Mouse (Mus musculus) neural tube, embryonic 14.5 days (tissue): Measurements from ENCODE around the gene Tmem230. TPM values are rescaled to one million over a fixed set of nuclear protein-coding genes. Genes with fewer than 3 reads are reported as not detected.

Experiments
- ATAC-seq: fragments of 200-750 bp; cut with Nextera tagmentation; 2 replicates; pipeline ENCODE4 v1.8.0; 2017; ENCODE audit warnings: low read depth, mild to moderate bottlenecking, moderate TSS enrichment, moderate library complexity
- H3K27ac ChIP-seq: fragments of 300-500 bp; sonication (generic); 2 replicates; pipeline ENCODE4 v1.5.1; 2014; ENCODE audit warnings: low read depth, mild to moderate bottlenecking, control low read depth, low read length, moderate library complexity, mixed read lengths
- H3K27me3 ChIP-seq: fragments of 300-500 bp; sonication (generic); 2 replicates; pipeline ENCODE4 v1.6.1; 2014; ENCODE audit warnings: low read length; ENCODE audit not compliant: control insufficient read depth, insufficient read depth
- H3K36me3 ChIP-seq: fragments of 300-500 bp; sonication (generic); 2 replicates; pipeline ENCODE4 v1.6.1; 2014; ENCODE audit warnings: low read length, mixed read lengths; ENCODE audit not compliant: control insufficient read depth, insufficient read depth
- H3K4me1 ChIP-seq: fragments of 300-500 bp; sonication (generic); 2 replicates; pipeline ENCODE4 v1.6.1; 2014; ENCODE audit warnings: low read length; ENCODE audit not compliant: control insufficient read depth, insufficient read depth
- H3K4me2 ChIP-seq: fragments of 300-500 bp; sonication (generic); 2 replicates; pipeline ENCODE4 v1.6.1; 2014; ENCODE audit warnings: mild to moderate bottlenecking, low read depth, low read length, control low read depth
- H3K4me3 ChIP-seq: fragments of 300-500 bp; sonication (generic); 2 replicates; pipeline ENCODE4 v1.5.1; 2014; ENCODE audit warnings: low read depth, low read length, control low read depth, mixed read lengths
- H3K9ac ChIP-seq: fragments of 300-500 bp; sonication (generic); replicated peaks from 2 replicates; pipeline ENCODE4 v1.6.1; 2014; ENCODE audit warnings: low read depth, mild to moderate bottlenecking, control low read depth, low read length, mixed read lengths
- H3K9me3 ChIP-seq: fragments of 300-500 bp; sonication (generic); 2 replicates; pipeline ENCODE4 v1.6.1; 2016; ENCODE audit warnings: low read length; ENCODE audit not compliant: control insufficient read depth
- WGBS: fragments of 180-500 bp; shearing (Covaris S2); extraction: QIAGEN DNeasy Blood & Tissue Kit; methylation state at CpG from one replicate; pipeline ENCODE4 v1.1.7; 2014; 5-methylcytosine and 5-hydroxymethylcytosine counted together
- polyA plus RNA-seq: library from polyadenylated mRNA; unstranded; fragments of >200 nt; fragmentation: Nextera tagmentation; extraction: Ambion mirVana; gene quantifications from 2 replicates; pipeline ENCODE4 v1.2.1, GENCODE M21; 2014

Tmem230 gene
- polyA plus RNA-seq, 1 experiment from 2014 or later, result 44.8 TPM

- H3K9me3 ChIP-seq, result no peaks in the 10 kb centered on the region
- no peak overlapping the region for H3K9ac ChIP-seq
- H3K4me2 ChIP-seq, result no peak overlapping the region
- H3K27ac ChIP-seq, result no peak overlapping the region
- WGBS, result 93% methylated on average over 5 of the region's 5 CpGs
- no peak for ATAC-seq
- H3K4me3 ChIP-seq, result no peak overlapping the region
- H3K4me1 ChIP-seq, result no peaks in the 10 kb centered on the region
- no peaks in the 10 kb centered on the region for H3K27me3 ChIP-seq
- H3K36me3 ChIP-seq, result no peaks in the 10 kb centered on the region
These were observed 35.5 kb downstream of the Tmem230 start for GRCm38 (mm10) chr2:132211995-132212656.

GRCm38 (mm10) chr2:132210806-132211312, 36.7 kb downstream of the Tmem230 start:
- Histone ChIP-seq H3K9me3 (no peaks in the 10 kb centered on the region), H3K4me2 (no peak overlapping the region), H3K36me3 (no peaks in the 10 kb centered on the region), H3K9ac (no peak overlapping the region), H3K27ac (no peak overlapping the region), H3K4me1 (no peaks in the 10 kb centered on the region), H3K27me3 (no peaks in the 10 kb centered on the region), H3K4me3 (no peak overlapping the region)
- no peak for ATAC-seq
- WGBS, result 86% methylated on average over 9 of the region's 9 CpGs

GRCm38 (mm10) chr2:132208246-132208881, 39.2 kb downstream of the Tmem230 start:
- Histone ChIP-seq H3K36me3 (no peaks in the 10 kb centered on the region), H3K9ac (no peak overlapping the region), H3K9me3 (no peaks in the 10 kb centered on the region), H3K4me2 (no peak overlapping the region), H3K27me3 (no peaks in the 10 kb centered on the region), H3K4me1 (no peaks in the 10 kb centered on the region), H3K27ac (no peak overlapping the region), H3K4me3 (no peak overlapping the region)
- no peak for ATAC-seq
- 90% methylated on average over 8 of the region's 8 CpGs for WGBS

- Histone ChIP-seq H3K4me1 (no peaks in the 10 kb centered on the region), H3K27ac (no peak overlapping the region), H3K36me3 (no peaks in the 10 kb centered on the region), H3K4me2 (no peak overlapping the region), H3K27me3 (no peaks in the 10 kb centered on the region), H3K9me3 (no peaks in the 10 kb centered on the region), H3K9ac (no peak overlapping the region), H3K4me3 (no peak overlapping the region)
- ATAC-seq, result no peak
- 91% methylated on average over 16 of the region's 16 CpGs for WGBS
These were observed 41.2 kb downstream of the Tmem230 start for GRCm38 (mm10) chr2:132206316-132206881.

GRCm38 (mm10) chr2:132205549-132205948, 42.1 kb downstream of the Tmem230 start:
- Histone ChIP-seq H3K9ac (no peak overlapping the region), H3K4me2 (no peak overlapping the region), H3K4me3 (no peak overlapping the region), H3K27me3 (no peaks in the 10 kb centered on the region), H3K4me1 (no peaks in the 10 kb centered on the region), H3K27ac (no peak overlapping the region), H3K36me3 (no peaks in the 10 kb centered on the region), H3K9me3 (no peaks in the 10 kb centered on the region)
- 82% methylated on average over 4 of the region's 4 CpGs for WGBS
- ATAC-seq, result no peak

GRCm38 (mm10) chr2:132203773-132204172, 43.8 kb downstream of the Tmem230 start:
- no peak for ATAC-seq
- H3K9me3 ChIP-seq, result no peaks in the 10 kb centered on the region
- no peaks in the 10 kb centered on the region for H3K36me3 ChIP-seq
- no peak overlapping the region for H3K4me2 ChIP-seq
- no peak overlapping the region for H3K4me3 ChIP-seq
- H3K27ac ChIP-seq, result no peak overlapping the region
- 89% methylated on average over 3 of the region's 3 CpGs for WGBS
- H3K4me1 ChIP-seq, result no peaks in the 10 kb centered on the region
- H3K27me3 ChIP-seq, result no peaks in the 10 kb centered on the region
- H3K9ac ChIP-seq, result no peak overlapping the region

GRCm38 (mm10) chr2:132203186-132203585, 44.4 kb downstream of the Tmem230 start:
- no peak for ATAC-seq
- no peaks in the 10 kb centered on the region for H3K36me3 ChIP-seq
- no peak overlapping the region for H3K4me2 ChIP-seq
- H3K9ac ChIP-seq, result no peak overlapping the region
- no peaks in the 10 kb centered on the region for H3K9me3 ChIP-seq
- H3K27ac ChIP-seq, result no peak overlapping the region
- H3K4me1 ChIP-seq, result no peaks in the 10 kb centered on the region
- no peaks in the 10 kb centered on the region for H3K27me3 ChIP-seq
- no peak overlapping the region for H3K4me3 ChIP-seq
- WGBS, result 77% methylated on average over 3 of the region's 3 CpGs

GRCm38 (mm10) chr2:132198017-132198933, 49.3 kb downstream of the Tmem230 start:
- peak; percentile 51; the same call in 1 of the 2 replicates for ATAC-seq
- Histone ChIP-seq H3K36me3 (no peaks in the 10 kb centered on the region), H3K9ac (no peak overlapping the region), H3K4me2 (no peak overlapping the region), H3K27ac (no peak overlapping the region), H3K4me3 (no peak overlapping the region), H3K4me1 (no peaks in the 10 kb centered on the region), H3K9me3 (no peaks in the 10 kb centered on the region), H3K27me3 (no peaks in the 10 kb centered on the region)
- 61% methylated on average over 9 of the region's 9 CpGs for WGBS
